Mouse (Mus musculus): ENCODE results near the gene Unk. TPM values are rescaled to one million over a fixed set of nuclear protein-coding genes. Genes with fewer than 3 reads are reported as not detected.

Gene Unk
- polyA plus RNA-seq, 1 experiment from 2014 or later, result 40.1 TPM

DNA sequence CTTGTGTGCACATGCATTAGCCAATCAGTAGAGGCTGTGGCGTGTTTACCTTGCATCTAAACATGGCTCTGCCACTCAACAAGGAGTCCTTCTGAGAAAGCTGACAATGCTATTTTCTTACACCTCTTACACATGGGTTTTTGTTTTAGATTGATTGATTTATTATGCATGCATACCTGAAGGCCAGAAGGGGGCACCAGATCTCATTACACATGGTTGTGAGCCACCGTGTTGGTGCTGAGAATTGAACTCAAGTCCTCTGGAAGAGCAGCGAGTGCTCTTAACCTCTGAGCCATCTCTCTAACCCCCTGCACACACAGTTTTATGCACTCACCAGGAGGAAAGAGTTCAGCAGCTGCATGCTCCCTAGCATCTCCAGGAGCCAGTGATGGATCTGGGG is 27.2 kb upstream of the Unk start:
- peaks cover 15% of the 10 kb centered on the region for H3K36me3 ChIP-seq
- no peak overlapping the region for H3K4me2 ChIP-seq
- H3K27ac ChIP-seq, result no peak overlapping the region
- H3K27me3 ChIP-seq, result peaks cover 8% of the 10 kb centered on the region; the same call in 1 of the 2 replicates
- ATAC-seq (replicated peaks; ENCODE audit: low FRiP score), result no peak
- no peaks in the 10 kb centered on the region for H3K9me3 ChIP-seq (replicated peaks)
- WGBS, result 87% methylated on average over 3 of the region's 3 CpGs
- H3K4me3 ChIP-seq (replicated peaks), result no peak overlapping the region
- H3K9ac ChIP-seq, result no peak overlapping the region
- peaks cover 35% of the 10 kb centered on the region for H3K4me1 ChIP-seq

DNA sequence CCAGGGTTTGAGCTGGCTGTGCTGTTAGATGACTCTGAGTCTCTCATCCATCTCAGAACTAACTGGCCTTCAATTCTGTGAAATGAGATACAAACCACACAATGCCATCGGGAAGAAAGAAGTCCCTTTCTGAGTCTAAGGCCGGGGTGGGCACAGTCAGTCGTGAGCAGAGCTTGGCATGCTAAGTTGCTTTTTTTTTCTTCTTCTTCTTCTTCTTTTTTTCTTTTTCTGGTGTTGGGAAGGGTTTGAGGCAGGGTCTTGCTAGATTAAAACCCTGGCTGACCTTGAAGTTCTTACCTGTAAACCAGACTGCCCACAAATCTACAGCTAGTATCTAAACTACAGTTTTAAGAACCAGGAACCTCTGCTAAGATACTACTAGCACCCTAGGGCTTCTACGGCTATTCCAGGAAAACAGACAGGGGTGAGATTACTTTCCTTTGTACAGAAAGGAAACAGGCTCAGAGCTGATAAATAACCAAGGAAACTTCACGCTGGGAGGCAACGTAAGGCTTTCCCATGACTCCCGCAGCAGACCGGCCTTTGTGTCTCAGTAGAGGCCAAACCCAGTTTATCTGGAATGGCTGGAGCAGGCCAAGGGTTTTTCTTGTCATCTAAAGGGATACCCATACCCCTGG is 25.8 kb upstream of the Unk start:
- Histone ChIP-seq H3K36me3 (peaks cover 27% of the 10 kb centered on the region), H3K27ac (peak overlapping the region; percentile 69), H3K4me3 (replicated peaks) (peak overlapping the region; percentile 42), H3K9me3 (replicated peaks) (no peaks in the 10 kb centered on the region), H3K9ac (peak overlapping the region; percentile 48), H3K4me1 (peaks cover 35% of the 10 kb centered on the region), H3K27me3 (peaks cover 8% of the 10 kb centered on the region; the same call in 1 of the 2 replicates), H3K4me2 (peak overlapping the region; percentile 72)
- no peak; the same call in 1 of the 2 replicates for ATAC-seq (replicated peaks; ENCODE audit: low FRiP score)
- WGBS, result 36% methylated on average over 8 of the region's 8 CpGs

DNA sequence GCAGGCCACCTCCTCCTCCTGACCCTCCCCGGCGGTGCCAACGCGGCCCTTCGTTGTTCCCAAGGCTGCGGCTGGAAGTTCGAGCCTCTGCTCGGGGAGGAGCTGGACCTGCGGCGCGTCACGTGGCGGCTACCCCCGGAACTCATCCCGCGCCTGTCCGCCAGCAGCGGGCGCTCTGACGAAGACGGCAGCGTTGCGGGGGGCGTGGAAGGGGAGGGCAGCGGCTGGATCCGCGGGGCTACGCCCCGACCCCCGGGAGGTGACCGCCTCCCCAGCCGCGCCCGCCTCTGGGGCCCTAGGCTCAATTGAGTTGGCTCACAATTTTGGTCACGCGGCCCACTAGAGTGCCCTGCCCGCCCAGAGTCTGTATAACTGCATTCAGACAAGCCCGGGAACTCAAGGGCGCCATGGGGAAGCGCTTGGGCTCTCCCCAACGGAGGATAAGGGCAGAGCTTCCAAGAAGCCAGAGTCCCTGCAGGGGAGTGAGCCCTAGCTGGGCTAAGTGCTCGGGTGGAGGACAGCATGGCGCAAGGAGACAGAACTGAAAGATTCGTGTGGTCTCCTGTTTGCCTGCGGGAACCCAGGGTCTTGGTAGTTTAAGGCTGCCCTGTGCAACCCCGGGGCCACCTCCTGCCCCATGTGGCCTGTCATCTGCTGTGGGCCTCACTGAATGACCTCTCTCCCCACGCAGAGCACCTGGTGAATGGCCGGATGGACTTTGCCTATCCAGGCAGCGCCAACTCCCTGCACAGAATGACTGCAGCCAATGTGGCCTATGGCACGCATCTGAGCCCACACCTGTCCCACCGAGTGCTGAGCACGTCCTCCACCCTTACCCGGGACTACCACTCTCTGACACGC is 25.1 kb upstream of the Unk start:
- Histone ChIP-seq H3K27ac (peak overlapping the region; percentile 69), H3K9me3 (replicated peaks) (no peaks in the 10 kb centered on the region), H3K4me3 (replicated peaks) (peak overlapping the region; percentile 42), H3K9ac (peak overlapping the region; percentile 48), H3K4me1 (peaks cover 34% of the 10 kb centered on the region), H3K27me3 (peaks cover 4% of the 10 kb centered on the region; the same call in 1 of the 2 replicates), H3K4me2 (peak overlapping the region; percentile 72), H3K36me3 (peaks cover 34% of the 10 kb centered on the region)
- ATAC-seq (replicated peaks; ENCODE audit: low FRiP score), result peak; percentile 73
- WGBS, result 4% methylated on average over 54 of the region's 54 CpGs

DNA sequence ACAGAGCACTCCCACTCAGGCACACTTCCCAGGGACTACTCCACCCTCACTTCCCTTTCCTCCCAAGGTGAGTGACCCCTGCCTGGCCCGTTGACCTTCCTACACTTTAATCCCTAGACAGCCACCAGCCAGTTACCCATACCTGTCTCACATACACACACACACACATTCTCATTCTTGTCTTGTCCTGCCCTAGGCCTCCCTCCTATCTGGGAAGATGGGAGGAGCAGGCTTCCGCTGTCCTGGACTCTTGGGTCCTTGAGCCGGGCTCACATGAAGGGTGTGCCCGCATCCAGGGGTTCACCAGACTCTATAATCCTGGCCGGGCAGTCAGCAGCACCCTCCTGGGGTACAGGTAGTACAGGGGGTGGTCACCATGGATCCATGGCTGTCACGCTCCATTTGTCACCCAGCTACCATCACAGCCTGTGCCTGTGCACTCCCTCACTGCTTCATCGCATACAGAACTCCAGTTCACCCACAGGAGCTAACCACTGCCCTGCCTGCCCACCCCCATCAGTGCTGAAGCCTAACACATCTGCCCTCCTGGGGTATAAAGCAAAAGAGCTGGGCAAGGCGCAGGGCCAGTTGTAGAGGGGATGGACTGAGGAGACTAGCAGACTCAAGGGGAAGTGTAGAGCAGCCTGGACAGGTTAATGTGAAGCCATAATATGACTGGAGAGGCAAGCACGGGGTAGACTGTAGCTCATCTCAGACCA is 24.3 kb upstream of the Unk start:
- 55% methylated on average over 9 of the region's 9 CpGs for WGBS
- ATAC-seq (replicated peaks; ENCODE audit: low FRiP score), result peak; percentile 38
- H3K4me1 ChIP-seq, result peaks cover 30% of the 10 kb centered on the region
- H3K4me2 ChIP-seq, result peak overlapping the region; percentile 72
- no peak overlapping the region for H3K4me3 ChIP-seq (replicated peaks)
- peaks cover 40% of the 10 kb centered on the region for H3K36me3 ChIP-seq
- H3K27me3 ChIP-seq, result no peaks in the 10 kb centered on the region
- no peaks in the 10 kb centered on the region for H3K9me3 ChIP-seq (replicated peaks)
- H3K27ac ChIP-seq, result peak overlapping the region; percentile 37; the same call in 1 of the 2 replicates
- H3K9ac ChIP-seq, result no peak overlapping the region

DNA sequence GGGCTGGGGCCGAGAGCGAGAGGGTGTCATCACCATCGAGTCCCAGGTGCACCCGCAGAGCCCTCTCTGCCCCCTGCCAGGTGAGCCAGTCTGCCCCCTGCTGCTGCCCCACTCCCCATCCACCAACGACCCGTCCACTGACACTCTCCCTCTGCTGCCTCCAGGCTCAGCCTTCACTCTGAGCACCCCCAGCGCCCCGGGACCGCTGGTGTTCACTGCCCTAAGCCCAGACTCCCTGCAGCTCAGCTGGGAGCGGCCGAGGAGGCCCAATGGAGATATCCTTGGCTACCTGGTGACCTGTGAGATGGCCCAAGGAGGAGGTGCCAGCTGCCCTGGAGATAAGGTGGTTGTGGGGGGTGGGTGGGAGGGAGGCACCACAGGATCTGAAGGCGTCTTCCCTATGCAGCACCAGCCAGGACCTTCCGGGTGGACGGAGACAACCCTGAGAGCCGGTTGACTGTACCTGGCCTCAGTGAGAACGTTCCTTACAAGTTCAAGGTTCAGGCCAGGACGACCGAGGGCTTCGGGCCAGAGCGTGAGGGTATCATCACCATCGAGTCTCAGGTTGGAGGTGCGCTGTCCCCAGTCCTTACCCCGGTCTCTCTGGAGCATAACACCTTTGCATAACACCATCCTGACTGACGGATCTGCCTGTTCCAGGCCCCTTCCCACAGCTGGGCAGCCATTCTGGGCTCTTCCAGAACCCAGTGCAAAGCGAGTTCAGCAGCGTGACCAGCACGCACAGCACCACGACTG is 22.8 kb upstream of the Unk start:
- WGBS, result 87% methylated on average over 28 of the region's 28 CpGs
- no peak overlapping the region for H3K27ac ChIP-seq
- H3K4me2 ChIP-seq, result no peak overlapping the region

DNA sequence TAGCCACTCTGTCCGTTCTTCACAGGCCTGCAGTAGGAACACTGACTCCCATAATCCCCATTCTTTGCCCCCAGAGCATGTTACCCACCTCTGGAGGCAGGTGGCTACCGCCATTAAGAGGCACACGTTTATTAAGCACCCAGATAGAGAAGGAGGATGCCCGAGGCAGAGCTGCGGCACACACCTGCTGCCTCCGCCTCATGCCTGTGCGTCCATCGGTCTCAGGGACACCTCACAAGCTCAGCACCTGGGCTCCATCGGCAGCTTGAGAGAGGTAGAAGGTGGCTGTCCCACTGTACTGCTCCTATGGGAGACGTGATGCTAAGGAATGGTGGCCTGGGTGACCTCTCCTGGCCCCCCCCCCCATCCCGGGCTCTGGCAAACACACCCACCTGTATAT is 21.7 kb upstream of the Unk start:
- Histone ChIP-seq H3K4me1 (peaks cover 50% of the 10 kb centered on the region), H3K4me2 (no peak overlapping the region), H3K27ac (no peak overlapping the region), H3K9me3 (replicated peaks) (no peaks in the 10 kb centered on the region), H3K27me3 (no peaks in the 10 kb centered on the region), H3K9ac (no peak overlapping the region), H3K36me3 (peaks cover 40% of the 10 kb centered on the region), H3K4me3 (replicated peaks) (no peak overlapping the region)
- WGBS, result 90% methylated on average over 11 of the region's 11 CpGs
- ATAC-seq (replicated peaks; ENCODE audit: low FRiP score), result no peak

More for the DNA sequence above, 22.8 kb upstream of the Unk start:
- peaks cover 43% of the 10 kb centered on the region for H3K4me1 ChIP-seq
- ATAC-seq (replicated peaks; ENCODE audit: low FRiP score), result no peak
- H3K9me3 ChIP-seq (replicated peaks), result no peaks in the 10 kb centered on the region
- H3K9ac ChIP-seq, result no peak overlapping the region
- H3K27me3 ChIP-seq, result no peaks in the 10 kb centered on the region
- peaks cover 40% of the 10 kb centered on the region for H3K36me3 ChIP-seq
- H3K4me3 ChIP-seq (replicated peaks), result no peak overlapping the region

DNA sequence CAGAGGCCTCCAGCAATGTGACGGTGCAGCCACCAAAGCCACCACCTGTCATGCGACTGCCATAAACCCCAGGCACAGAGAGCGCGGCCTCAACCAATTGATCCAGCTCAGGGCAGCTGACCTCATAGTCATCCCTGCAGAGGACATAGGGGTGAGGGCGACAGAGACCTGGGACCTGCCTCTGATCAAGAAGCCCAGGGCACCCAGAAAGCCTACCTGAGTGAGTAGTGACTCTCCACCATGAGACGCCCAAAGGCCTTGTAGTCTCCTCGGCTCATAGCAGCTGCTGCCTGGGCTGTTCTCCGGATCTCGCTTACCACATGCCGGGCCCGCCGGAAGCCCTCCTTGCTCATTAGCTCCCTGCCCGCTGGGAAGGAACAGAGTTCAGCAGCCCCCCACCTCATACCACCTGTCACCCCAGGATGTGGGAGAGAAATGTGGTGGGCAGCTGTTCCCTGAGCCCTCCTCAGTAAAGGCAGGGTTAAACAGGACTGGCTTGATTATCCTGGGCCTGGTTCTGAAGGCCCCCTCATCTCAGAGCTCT is 21.2 kb upstream of the Unk start:
- Histone ChIP-seq H3K27me3 (no peaks in the 10 kb centered on the region), H3K9me3 (replicated peaks) (no peaks in the 10 kb centered on the region), H3K36me3 (peaks cover 40% of the 10 kb centered on the region), H3K4me2 (no peak overlapping the region), H3K9ac (no peak overlapping the region), H3K27ac (no peak overlapping the region), H3K4me1 (peaks cover 50% of the 10 kb centered on the region), H3K4me3 (replicated peaks) (no peak overlapping the region)
- WGBS, result 89% methylated on average over 13 of the region's 13 CpGs
- ATAC-seq (replicated peaks; ENCODE audit: low FRiP score), result no peak

DNA sequence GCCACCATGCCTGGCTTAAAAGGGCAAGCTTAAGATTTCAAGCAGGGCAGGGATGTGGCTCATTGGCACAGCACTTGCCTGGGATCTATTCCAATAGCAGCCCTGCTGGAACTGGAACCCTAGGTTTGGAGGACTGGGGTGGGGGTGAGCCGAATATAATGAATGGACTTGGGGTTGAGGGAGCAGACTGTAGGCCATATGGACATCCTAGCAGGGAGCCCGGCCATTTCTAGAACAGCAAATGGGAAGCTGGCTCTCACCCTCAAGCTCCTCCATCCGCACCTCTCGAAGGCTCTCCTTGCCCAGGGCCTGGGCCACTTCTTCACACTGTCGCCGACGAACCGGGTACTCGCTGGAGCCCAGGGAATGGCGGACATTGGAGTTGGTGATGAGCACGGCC is 20.5 kb upstream of the Unk start:
- H3K4me3 ChIP-seq (replicated peaks), result no peak overlapping the region
- H3K27me3 ChIP-seq, result no peaks in the 10 kb centered on the region
- no peak overlapping the region for H3K4me2 ChIP-seq
- H3K9ac ChIP-seq, result no peak overlapping the region
- no peak overlapping the region for H3K27ac ChIP-seq
- peaks cover 40% of the 10 kb centered on the region for H3K36me3 ChIP-seq
- ATAC-seq (replicated peaks; ENCODE audit: low FRiP score), result no peak
- H3K4me1 ChIP-seq, result peaks cover 44% of the 10 kb centered on the region
- 92% methylated on average over 11 of the region's 11 CpGs for WGBS
- H3K9me3 ChIP-seq (replicated peaks), result no peaks in the 10 kb centered on the region

DNA sequence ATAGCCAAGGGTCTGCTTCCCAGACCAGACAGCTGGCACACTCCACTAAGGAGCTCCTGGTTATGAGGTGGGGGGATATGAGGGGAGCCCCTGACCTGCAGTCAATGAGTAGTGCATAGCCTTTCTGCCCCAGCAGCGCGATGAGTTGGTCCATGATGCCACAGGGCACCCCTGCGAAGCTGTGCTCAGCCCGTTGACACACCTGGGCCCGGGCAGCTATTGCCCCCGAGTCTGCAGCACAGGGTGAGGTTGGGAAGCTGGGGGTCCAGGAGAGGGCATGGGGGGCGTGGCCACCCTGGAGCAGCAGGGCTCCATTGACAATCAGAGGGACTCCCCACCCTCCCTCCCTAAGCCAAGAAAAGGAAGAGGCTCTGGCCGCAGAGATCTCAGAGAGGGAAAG is 20.0 kb upstream of the Unk start:
- 95% methylated on average over 8 of the region's 8 CpGs for WGBS
- Histone ChIP-seq H3K4me1 (peaks cover 40% of the 10 kb centered on the region), H3K9me3 (replicated peaks) (no peaks in the 10 kb centered on the region), H3K4me2 (no peak overlapping the region), H3K4me3 (replicated peaks) (no peak overlapping the region), H3K27me3 (no peaks in the 10 kb centered on the region), H3K27ac (no peak overlapping the region), H3K9ac (no peak overlapping the region), H3K36me3 (peaks cover 40% of the 10 kb centered on the region)
- no peak for ATAC-seq (replicated peaks; ENCODE audit: low FRiP score)

DNA sequence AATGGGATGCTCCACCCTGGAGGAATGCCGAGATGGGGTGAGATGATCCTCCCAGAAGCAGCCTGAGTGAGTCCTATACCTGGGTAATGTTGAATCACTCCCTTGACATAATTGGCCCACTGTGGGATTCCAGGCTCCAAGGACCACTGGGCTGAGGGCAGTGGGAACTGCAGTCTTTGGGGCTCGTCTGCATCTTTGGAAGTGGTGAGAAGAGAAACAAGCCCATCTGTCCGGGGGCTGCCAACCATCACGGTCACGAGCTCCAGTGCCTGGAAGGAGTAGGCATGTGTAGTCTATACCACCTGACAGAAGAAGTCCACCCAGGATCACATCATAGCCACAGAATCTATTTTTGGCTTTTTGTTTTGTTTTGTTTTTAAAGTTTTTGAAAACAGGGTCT is 19.2 kb upstream of the Unk start:
- Histone ChIP-seq H3K4me1 (peaks cover 32% of the 10 kb centered on the region), H3K4me2 (0 out of 2 replicates have a peak overlapping the region, but pooled peaks have one; percentile 88), H3K27ac (peak overlapping the region; percentile 97), H3K4me3 (replicated peaks) (no peak overlapping the region), H3K36me3 (peaks cover 40% of the 10 kb centered on the region), H3K27me3 (no peaks in the 10 kb centered on the region), H3K9ac (no peak overlapping the region; the same call in 1 of the 2 replicates), H3K9me3 (replicated peaks) (no peaks in the 10 kb centered on the region)
- no peak for ATAC-seq (replicated peaks; ENCODE audit: low FRiP score)
- WGBS, result 82% methylated on average over 5 of the region's 5 CpGs
